Mouse (Mus musculus): Measurements from ENCODE around the gene Trp53tg5.

- TF ChIP-seq CTCF (IDR thresholded peaks at IDR 0.05; ENCODE audit: control insufficient read depth, insufficient read depth, insufficient replicate concordance, low read depth, low read length) (no peak), POLR2A (IDR thresholded peaks at IDR 0.05; ENCODE audit: control insufficient read depth, low read depth, low read length) (no peak)
Observed at GRCm38 (mm10) chr2:164422675-164423393, 50.7 kb downstream of the Trp53tg5 start.
